Mouse (Mus musculus): Measurements from ENCODE around the gene Tmem135.

GRCm38 (mm10) chr7:89390660-89391059, 13.4 kb downstream of the Tmem135 start:
- TF ChIP-seq CTCF (IDR thresholded peaks at IDR 0.05; ENCODE audit: extremely low read depth, insufficient read length, insufficient replicate concordance, low read depth, low read length) (no peak), POLR2A (IDR thresholded peaks at IDR 0.05; ENCODE audit: low read depth, low read length) (no peak)

Data from small intestine, adult 2 months (tissue).